ENCODE assay signal across 14 mouse cellular contexts in genomic region chr6:53801269-53801892, GRCm38 (mm10). TPM values are rescaled to one million over a fixed set of nuclear protein-coding genes. Genes with fewer than 3 reads are reported as not detected.
DNase-seq lines count a peak whose midpoint lies in the region; ATAC-seq and TF ChIP-seq lines count a peak whose summit lies in the region.
"Had no signal": no experiment of that assay in that cellular context is flagged by ENCODE, and none has a peak within 500 bp of the region (broad histone marks: within the 10 kb centered on the region; RNA-seq: fewer than 3 reads in every experiment).

No protein-coding gene starts in this region.

- no peak for TF ChIP-seq CTCF in kidney, adult 2 months (conservative IDR thresholded peaks at IDR 0.05; ENCODE audit: insufficient read depth, insufficient read length, low read depth, low read length)

- peaks cover 17% of the 10 kb centered on the region for H3K4me1 ChIP-seq in kidney, embryonic 15.5 days
- peaks cover 1% of the 10 kb centered on the region; the same call in 1 of the 2 replicates for H3K4me1 ChIP-seq in kidney, adult 2 months (ENCODE audit: control insufficient read depth, insufficient read depth, low read length)
- H3K4me1 ChIP-seq in stomach, embryonic 16.5 days (ENCODE audit: control insufficient read depth, insufficient read depth, low read length) = peaks cover 11% of the 10 kb centered on the region; the same call in 1 of the 2 replicates
- H3K4me1 ChIP-seq: liver, embryonic 13.5 days had no signal

- no peak overlapping the region for H3K9ac ChIP-seq in kidney, embryonic 15.5 days
- no peak overlapping the region for H3K9ac ChIP-seq in stomach, embryonic 16.5 days (ENCODE audit: low read length)
- H3K9ac ChIP-seq: embryonic facial prominence, embryonic 15.5 days; forebrain, embryonic 15.5 days; hindbrain, embryonic 15.5 days; liver, embryonic 13.5 days had no signal

- H3K9me3 ChIP-seq in kidney, embryonic 15.5 days (replicated peaks) = no peaks in the 10 kb centered on the region
- no peaks in the 10 kb centered on the region for H3K9me3 ChIP-seq in stomach, embryonic 16.5 days (replicated peaks; ENCODE audit: control insufficient read depth, low read length)
- H3K9me3 ChIP-seq: embryonic facial prominence, embryonic 15.5 days; forebrain, embryonic 15.5 days; hindbrain, embryonic 15.5 days; liver, embryonic 13.5 days had no signal

- DNase-seq in cerebellum, adult 9-10 months = no peak
- DNase-seq in kidney, adult 2 months = no peak
- DNase-seq in lung, postnatal 10 days = peak; percentile 31
- no peak for DNase-seq in lung, postnatal 36 days
- no peak for DNase-seq in heart, adult 9 months (ENCODE audit: low spot score in 2 of 2)
- DNase-seq: liver, embryonic 13.5 days; spleen, adult 18-20 months had no signal

- no peak overlapping the region for H3K4me2 ChIP-seq in kidney, embryonic 15.5 days
- no peak overlapping the region for H3K4me2 ChIP-seq in stomach, embryonic 16.5 days (ENCODE audit: low read depth, low read length)
- H3K4me2 ChIP-seq: embryonic facial prominence, embryonic 15.5 days; forebrain, embryonic 15.5 days; hindbrain, embryonic 15.5 days; liver, embryonic 13.5 days had no signal

- no peaks in the 10 kb centered on the region for H3K36me3 ChIP-seq in kidney, embryonic 15.5 days
- H3K36me3 ChIP-seq in kidney, adult 2 months (ENCODE audit: control insufficient read depth, insufficient read depth, low read length) = no peaks in the 10 kb centered on the region
- H3K36me3 ChIP-seq in stomach, embryonic 16.5 days (ENCODE audit: control insufficient read depth, insufficient read depth, low read length) = no peaks in the 10 kb centered on the region
- H3K36me3 ChIP-seq: embryonic facial prominence, embryonic 15.5 days; forebrain, embryonic 15.5 days; G1E; hindbrain, embryonic 15.5 days; liver, embryonic 13.5 days had no signal

- ATAC-seq in cerebellum, adult (ENCODE audit: insufficient number of reproducible peaks, low FRiP score, low TSS enrichment) = peak; percentile 70; the same call in 1 of the 2 replicates
- no peak for ATAC-seq in kidney, embryonic 15.5 days (replicated peaks; ENCODE audit: low FRiP score)
- ATAC-seq in stomach, embryonic 16.5 days (ENCODE audit: insufficient read depth, low FRiP score) = peak; percentile 50; the same call in 1 of the 2 replicates
- ATAC-seq: forebrain, embryonic 15.5 days had no signal

- H3K27me3 ChIP-seq in kidney, embryonic 15.5 days = no peaks in the 10 kb centered on the region
- no peaks in the 10 kb centered on the region for H3K27me3 ChIP-seq in kidney, adult 2 months (replicated peaks; ENCODE audit: control insufficient read depth, insufficient read depth, low read length)
- no peaks in the 10 kb centered on the region for H3K27me3 ChIP-seq in stomach, embryonic 16.5 days (ENCODE audit: control insufficient read depth, insufficient read depth, low read length)
- H3K27me3 ChIP-seq: embryonic facial prominence, embryonic 15.5 days; forebrain, embryonic 15.5 days; liver, embryonic 13.5 days had no signal

- H3K4me3 ChIP-seq in kidney, embryonic 15.5 days (replicated peaks) = no peak overlapping the region
- H3K4me3 ChIP-seq in kidney, adult 2 months (ENCODE audit: insufficient read depth, low read depth, low read length) = no peak overlapping the region
- no peak overlapping the region for H3K4me3 ChIP-seq in stomach, embryonic 16.5 days (replicated peaks; ENCODE audit: low read length)
- H3K4me3 ChIP-seq: embryonic facial prominence, embryonic 15.5 days; forebrain, embryonic 15.5 days; hindbrain, embryonic 15.5 days; liver, embryonic 13.5 days had no signal

- 53% methylated on average over 4 of the region's 4 CpGs for WGBS in kidney, embryonic 15.5 days
- 52% methylated on average over 4 of the region's 4 CpGs for WGBS in kidney, adult 2 months
- WGBS in stomach, embryonic 16.5 days = 52% methylated on average over 4 of the region's 4 CpGs

- 0 out of 2 replicates have a peak overlapping the region, but pooled peaks have one; percentile 37 for H3K27ac ChIP-seq in kidney, embryonic 15.5 days
- H3K27ac ChIP-seq in kidney, adult 2 months (ENCODE audit: insufficient read depth, low read depth, low read length) = no peak overlapping the region
- peak overlapping the region; percentile 4; the same call in 1 of the 2 replicates for H3K27ac ChIP-seq in stomach, embryonic 16.5 days (ENCODE audit: low read length)
- H3K27ac ChIP-seq: embryonic facial prominence, embryonic 15.5 days; forebrain, embryonic 15.5 days; hindbrain, embryonic 15.5 days; liver, embryonic 13.5 days had no signal

- TF ChIP-seq POLR2A in kidney, adult 2 months (IDR thresholded peaks at IDR 0.05; ENCODE audit: low read depth, low read length) = no peak

RNA-seq across cellular contexts. Expression of gene Tril, which starts 19.2 kb away (rescaled TPM):
- 88.9 and 93.8 TPM in 2 replicates for polyA plus RNA-seq in kidney, embryonic 15.5 days (2015; fragmentation: Nextera tagmentation; extraction: Ambion mirVana)
- 17.3 and 18.9 TPM in 2 replicates for polyA plus RNA-seq in kidney, adult 2 months (2012; rRNA removed)
- 18.3 and 19.6 TPM in 2 replicates for polyA plus RNA-seq in stomach, embryonic 16.5 days (2015; fragmentation: Nextera tagmentation; extraction: Ambion mirVana)
- polyA plus RNA-seq: G1E had no signal
